7 mouse cellular contexts compared by ENCODE assay signal in the genomic region with DNA sequence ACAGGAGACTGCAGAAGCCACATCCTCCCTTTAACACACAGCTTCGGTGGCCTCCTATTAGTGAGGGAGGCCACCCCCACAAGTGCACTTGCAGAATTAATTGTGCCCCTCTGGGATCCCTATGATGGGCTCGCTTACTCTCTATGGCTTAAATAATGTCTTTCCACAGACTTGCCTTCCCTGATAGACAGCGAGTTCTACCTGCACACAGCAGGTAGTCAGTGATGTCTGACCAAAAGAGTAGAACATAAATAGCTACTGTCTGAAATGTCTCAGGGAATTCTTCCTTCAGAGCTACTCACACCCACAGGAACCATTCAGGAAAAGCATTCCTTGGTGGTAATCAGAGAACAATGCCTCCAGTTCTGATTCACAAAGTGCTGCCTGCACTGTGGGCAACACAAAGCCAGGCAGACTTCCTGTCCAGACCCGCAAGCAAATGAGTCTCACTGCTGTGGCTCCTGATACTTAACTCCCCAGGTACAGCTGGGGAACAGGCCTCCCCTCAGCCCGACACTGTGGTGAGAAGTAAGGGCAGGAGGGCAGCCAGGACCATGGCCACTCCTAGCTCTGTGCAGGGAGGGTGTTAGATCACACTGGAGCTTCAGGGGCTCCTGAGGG. TPM values are rescaled to one million over a fixed set of nuclear protein-coding genes. Genes with fewer than 3 reads are reported as not detected.
DNase-seq lines count a peak whose midpoint lies in the region; ATAC-seq and TF ChIP-seq lines count a peak whose summit lies in the region.

No protein-coding gene starts in this region.

- no peak overlapping the region for H3K4me3 ChIP-seq in liver, embryonic 14.5 days (ENCODE audit: insufficient read depth in 1 of 2, low read depth in 2 of 2, low read length in 2 of 2)

- H3K36me3 ChIP-seq in liver, embryonic 14.5 days (replicated peaks; ENCODE audit: control insufficient read depth, insufficient read depth, low read depth), result no peaks in the 10 kb centered on the region

- H3K4me1 ChIP-seq in liver, embryonic 14.5 days (replicated peaks; ENCODE audit: control insufficient read depth in 2 of 2, insufficient read depth in 2 of 2, low read length in 1 of 2), result peaks cover 10 to 13% of the 10 kb centered on the region in 2 experiments

- no peak for TF ChIP-seq EP300 in liver, embryonic 14.5 days (IDR thresholded peaks at IDR 0.05; ENCODE audit: low read depth)

- H3K4me2 ChIP-seq in liver, embryonic 14.5 days (ENCODE audit: low read depth), result no peak overlapping the region

- no peak overlapping the region; the same call in 1 of the 2 replicates for H3K9ac ChIP-seq in liver, embryonic 14.5 days (replicated peaks)

- no peak for TF ChIP-seq CTCF in liver, embryonic 14.5 days (IDR thresholded peaks at IDR 0.05; ENCODE audit: low read depth)

- H3K27ac ChIP-seq in liver, embryonic 14.5 days, result no peak overlapping the region

- no peaks in the 10 kb centered on the region for H3K9me3 ChIP-seq in liver, embryonic 14.5 days (ENCODE audit: control insufficient read depth, low read length)

- H3K27me3 ChIP-seq in liver, embryonic 14.5 days (ENCODE audit: control insufficient read depth, insufficient read depth, low read length), result no peaks in the 10 kb centered on the region

- ATAC-seq in granulocyte monocyte progenitor cell, adult 5-6 weeks (replicated peaks; ENCODE audit: poor library complexity, severe bottlenecking), result 0 out of 2 replicates have a peak, but pooled peaks have one; percentile 8
- peak; percentile 35; the same call in 1 of the 2 replicates for ATAC-seq in liver, embryonic 14.5 days (ENCODE audit: insufficient read depth)
- ATAC-seq in monocyte, adult 5-6 weeks (replicated peaks; ENCODE audit: insufficient number of reproducible peaks, low FRiP score, low TSS enrichment, poor library complexity, severe bottlenecking), result no peak

- WGBS in liver, embryonic 14.5 days (ENCODE audit: insufficient replicate concordance), result 35% methylated on average over 5 of the region's 5 CpGs

- peak; percentile 26 for DNase-seq in 3134 (ENCODE audit: extremely low read depth, insufficient read length, low spot score)
- peak; percentile 44 for DNase-seq in 3T3-L1 (ENCODE audit: low read depth, low spot score)
- no peak for DNase-seq in liver, embryonic 14.5 days (ENCODE audit: low read depth in 3 of 3, low spot score in 3 of 3)
- no peak for DNase-seq in right cerebral cortex, postnatal 36 days (ENCODE audit: low spot score in 2 of 2)
- no peak for DNase-seq in adrenal gland, postnatal 36 days

RNA-seq across cellular contexts. Expression of gene Tom1l2, which starts 51.0 kb away (rescaled TPM):
- total RNA-seq in granulocyte monocyte progenitor cell, adult 5-6 weeks (2014; fragmentation: Nextera tagmentation), result 14.1 and 16.8 TPM in 2 replicates
- total RNA-seq in granulocyte monocyte progenitor cell, adult 5-6 weeks (2017), result 3.3 and 5.0 TPM in 2 replicates
- 4.9 and 5.0 TPM in 2 replicates for polyA plus RNA-seq in liver, embryonic 14.5 days (2012; rRNA removed)
- 2.4 and 3.1 TPM in 2 replicates for polyA plus RNA-seq in liver, embryonic 14.5 days (2014; fragmentation: Nextera tagmentation; extraction: Ambion mirVana)
- 4.2 to 14.6 TPM (median 9.3 TPM) in 3 replicates for total RNA-seq in monocyte, adult 5-6 weeks (2017)
- 10 to 100 TPM; 69.7 to 87.6 TPM for total RNA-seq in adrenal gland, postnatal 36 days (2021)

RNA-seq across cellular contexts. Expression of gene Drc3, which starts 51.4 kb away (rescaled TPM):
- total RNA-seq in granulocyte monocyte progenitor cell, adult 5-6 weeks (2014; fragmentation: Nextera tagmentation), result 1.8 TPM in 1 of 2 replicates, not detected in the other
- 0.52 and 1.2 TPM in 2 replicates for total RNA-seq in granulocyte monocyte progenitor cell, adult 5-6 weeks (2017)
- 0.34 and 0.39 TPM in 2 replicates for polyA plus RNA-seq in liver, embryonic 14.5 days (2012; rRNA removed)
- polyA plus RNA-seq in liver, embryonic 14.5 days (2014; fragmentation: Nextera tagmentation; extraction: Ambion mirVana), result 0.14 and 0.20 TPM in 2 replicates
- 0.39 TPM in 1 of 3 replicates, not detected in the others for total RNA-seq in monocyte, adult 5-6 weeks (2017)
- 1 to 10 TPM; 1.5 to 1.8 TPM for total RNA-seq in adrenal gland, postnatal 36 days (2021)

Comparison
In these comparisons a context has a peak if more than half of its experiments do, and no peak if none do; other contexts are left out.
1. DNase-seq: peak in 3134 (single experiment) and 3T3-L1 (single experiment); none in liver, embryonic 14.5 days (0 of 3), right cerebral cortex, postnatal 36 days (0 of 2) and adrenal gland, postnatal 36 days (0 of 2).